Mouse (Mus musculus): ENCODE measurements at regions not wholly inside any gene's neighbourhood (a gene's known extent, or its start where the extent isn't known, plus 50 kb on each side); places are given as distances from the start of the nearest gene placed in this dataset.

DNA sequence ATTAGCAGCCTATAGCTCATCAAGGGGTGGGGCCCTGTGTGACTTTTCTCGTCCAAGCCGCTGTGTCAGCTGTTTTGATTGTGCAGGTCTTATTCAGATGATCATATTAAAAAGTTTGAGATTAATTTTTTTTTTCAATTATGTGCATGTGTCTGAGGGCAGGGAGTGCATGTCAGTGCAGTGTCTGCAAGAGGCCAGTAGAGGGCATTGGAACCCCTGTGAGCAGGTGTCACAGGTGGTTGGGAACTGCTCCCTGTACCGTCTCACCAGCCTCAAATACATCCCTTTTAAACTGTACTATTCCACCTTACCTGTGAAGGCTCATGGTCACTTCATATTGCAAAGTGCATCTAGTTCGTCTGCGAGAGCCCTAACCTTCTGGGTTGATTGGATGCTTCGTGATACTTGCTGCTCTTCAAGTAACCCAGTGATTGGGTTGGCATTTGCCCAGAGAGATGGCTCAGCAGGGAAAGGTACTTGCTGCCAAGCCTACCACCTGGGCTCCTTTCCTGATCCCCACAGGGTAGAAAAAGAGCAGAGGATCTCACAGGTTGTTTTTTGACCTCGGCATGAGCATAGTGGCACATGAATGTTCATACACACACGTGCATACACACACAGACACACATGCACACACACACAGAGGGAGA lies 178.3 kb upstream of the Fam19a5 start:
- 53% methylated on average over 8 of the region's 8 CpGs for WGBS
- H3K36me3 ChIP-seq (ENCODE audit: control insufficient read depth, insufficient read depth, low read length): no peaks in the 10 kb centered on the region
- no peak for DNase-seq
- H3K4me3 ChIP-seq (ENCODE audit: control insufficient read depth, insufficient read depth, low read length): no peak overlapping the region
- H3K27me3 ChIP-seq (ENCODE audit: control insufficient read depth, insufficient read depth, low read length): no peaks in the 10 kb centered on the region
- no peak overlapping the region for H3K27ac ChIP-seq (ENCODE audit: control insufficient read depth, insufficient read depth, low read length)
- no peak for TF ChIP-seq CTCF (IDR thresholded peaks at IDR 0.05; ENCODE audit: borderline replicate concordance, control insufficient read depth, extremely low read depth, insufficient read depth, low read length, poor library complexity)
- TF ChIP-seq POLR2A (IDR thresholded peaks at IDR 0.05; ENCODE audit: control insufficient read depth, extremely low read depth, insufficient read depth, low read length, poor library complexity): no peak
- H3K4me1 ChIP-seq (replicated peaks; ENCODE audit: control insufficient read depth, insufficient read depth, low read length): no peaks in the 10 kb centered on the region

DNA sequence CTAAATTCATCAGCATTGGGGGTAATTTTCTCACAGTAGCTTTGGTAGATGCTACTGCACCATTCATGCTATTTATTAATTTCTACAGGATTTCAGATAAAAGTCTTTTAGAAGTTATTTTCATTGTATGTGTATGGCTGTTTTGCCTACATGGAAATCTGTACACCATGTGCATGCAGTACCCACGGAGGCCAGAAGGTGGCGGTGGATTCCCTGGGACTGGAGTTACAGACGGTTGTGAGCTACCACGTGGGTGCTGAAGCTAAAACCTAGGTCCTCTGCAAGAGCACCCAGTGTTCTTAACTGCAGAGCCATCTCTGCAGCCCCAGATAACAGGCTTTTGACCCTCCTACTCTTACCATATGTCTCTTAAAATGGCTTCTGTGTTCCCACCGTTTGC lies 176.7 kb upstream of the Fam19a5 start:
- TF ChIP-seq CTCF (IDR thresholded peaks at IDR 0.05; ENCODE audit: borderline replicate concordance, control insufficient read depth, extremely low read depth, insufficient read depth, low read length, poor library complexity): no peak
- no peak for TF ChIP-seq POLR2A (IDR thresholded peaks at IDR 0.05; ENCODE audit: control insufficient read depth, extremely low read depth, insufficient read depth, low read length, poor library complexity)

DNA sequence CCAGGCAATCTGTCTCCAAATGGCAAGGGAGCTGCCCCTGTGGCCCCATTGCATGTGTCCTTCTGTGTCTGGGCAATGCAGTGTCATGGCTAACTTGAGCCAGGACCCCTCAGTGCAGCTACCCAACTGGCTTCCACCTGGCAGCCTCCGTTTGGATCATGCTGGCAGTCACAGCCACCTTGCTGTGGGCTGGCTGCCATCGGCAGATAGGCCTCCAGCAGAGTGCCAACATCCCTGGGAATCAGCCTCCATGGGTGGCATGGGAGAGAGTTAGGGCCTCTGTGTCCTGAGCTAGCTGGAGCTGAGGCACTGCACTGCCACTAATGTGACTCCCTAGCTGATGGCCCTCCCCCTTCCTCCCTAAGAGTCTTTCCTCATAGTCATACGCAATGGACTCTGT lies 174.7 kb upstream of the Fam19a5 start:
- DNase-seq: no peak
- no peak overlapping the region for H3K27ac ChIP-seq (ENCODE audit: control insufficient read depth, insufficient read depth, low read length)
- H3K36me3 ChIP-seq (ENCODE audit: control insufficient read depth, insufficient read depth, low read length): no peaks in the 10 kb centered on the region
- H3K27me3 ChIP-seq (ENCODE audit: control insufficient read depth, insufficient read depth, low read length): no peaks in the 10 kb centered on the region
- no peak for TF ChIP-seq CTCF (IDR thresholded peaks at IDR 0.05; ENCODE audit: borderline replicate concordance, control insufficient read depth, extremely low read depth, insufficient read depth, low read length, poor library complexity)
- TF ChIP-seq POLR2A (IDR thresholded peaks at IDR 0.05; ENCODE audit: control insufficient read depth, extremely low read depth, insufficient read depth, low read length, poor library complexity): no peak
- no peaks in the 10 kb centered on the region for H3K4me1 ChIP-seq (replicated peaks; ENCODE audit: control insufficient read depth, insufficient read depth, low read length)
- WGBS: 87% methylated on average over 3 of the region's 3 CpGs
- H3K4me3 ChIP-seq (ENCODE audit: control insufficient read depth, insufficient read depth, low read length): no peak overlapping the region

More for the DNA sequence above, 176.7 kb upstream of the Fam19a5 start:
- WGBS: 56% methylated on average over 5 of the region's 5 CpGs
- H3K36me3 ChIP-seq (ENCODE audit: control insufficient read depth, insufficient read depth, low read length): no peaks in the 10 kb centered on the region
- H3K4me1 ChIP-seq (replicated peaks; ENCODE audit: control insufficient read depth, insufficient read depth, low read length): no peaks in the 10 kb centered on the region
- no peak overlapping the region for H3K4me3 ChIP-seq (ENCODE audit: control insufficient read depth, insufficient read depth, low read length)
- H3K27me3 ChIP-seq (ENCODE audit: control insufficient read depth, insufficient read depth, low read length): no peaks in the 10 kb centered on the region
- no peak overlapping the region for H3K27ac ChIP-seq (ENCODE audit: control insufficient read depth, insufficient read depth, low read length)
- no peak for DNase-seq

DNA sequence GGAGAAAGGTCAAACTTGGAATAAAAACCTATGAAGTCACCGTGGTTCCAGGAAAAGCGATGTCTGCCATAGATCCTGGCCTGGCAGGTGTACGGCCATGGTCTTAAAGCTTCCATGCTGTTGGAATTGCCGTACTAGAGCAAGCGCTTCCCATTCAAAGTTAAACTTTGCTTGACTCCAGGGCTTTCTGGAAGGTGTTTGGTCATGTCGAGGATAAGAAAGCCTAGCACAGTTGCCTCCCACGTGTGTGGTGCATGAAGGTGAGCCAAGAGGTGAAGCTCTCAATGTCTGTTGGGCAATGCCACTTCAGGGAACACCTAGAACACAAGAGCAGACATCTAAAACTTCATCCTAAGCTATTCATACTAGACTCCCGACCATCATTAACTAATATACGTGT lies 174.3 kb upstream of the Fam19a5 start:
- Histone ChIP-seq H3K27me3 (ENCODE audit: control insufficient read depth, insufficient read depth, low read length) (no peaks in the 10 kb centered on the region), H3K4me1 (replicated peaks; ENCODE audit: control insufficient read depth, insufficient read depth, low read length) (no peaks in the 10 kb centered on the region), H3K27ac (ENCODE audit: control insufficient read depth, insufficient read depth, low read length) (no peak overlapping the region), H3K36me3 (ENCODE audit: control insufficient read depth, insufficient read depth, low read length) (no peaks in the 10 kb centered on the region), H3K4me3 (ENCODE audit: control insufficient read depth, insufficient read depth, low read length) (no peak overlapping the region)
- DNase-seq: no peak
- TF ChIP-seq CTCF (IDR thresholded peaks at IDR 0.05; ENCODE audit: borderline replicate concordance, control insufficient read depth, extremely low read depth, insufficient read depth, low read length, poor library complexity) (no peak), POLR2A (IDR thresholded peaks at IDR 0.05; ENCODE audit: control insufficient read depth, extremely low read depth, insufficient read depth, low read length, poor library complexity) (no peak)
- 89% methylated on average over 9 of the region's 9 CpGs for WGBS

DNA sequence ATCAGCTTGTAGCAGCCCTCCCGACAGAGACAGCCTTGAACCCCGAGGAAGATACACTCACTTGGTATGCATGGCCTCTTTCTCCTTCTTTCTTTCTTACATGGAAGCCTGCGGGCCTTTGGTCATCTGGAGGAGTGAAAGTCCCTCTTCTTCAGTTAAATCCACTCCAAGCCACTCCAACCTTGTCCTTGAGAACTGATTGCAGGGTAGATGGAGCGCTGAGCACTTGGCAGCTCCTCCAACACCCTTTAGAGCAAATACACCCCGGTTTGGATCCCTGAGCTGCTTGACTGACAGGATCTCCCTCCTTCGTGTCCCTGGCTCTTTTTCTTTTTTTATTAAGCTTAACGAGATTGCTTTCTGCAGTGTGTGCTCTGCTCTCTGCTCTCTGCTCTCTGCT lies 173.3 kb upstream of the Fam19a5 start:
- no peak for TF ChIP-seq CTCF (IDR thresholded peaks at IDR 0.05; ENCODE audit: borderline replicate concordance, control insufficient read depth, extremely low read depth, insufficient read depth, low read length, poor library complexity)
- no peak for TF ChIP-seq POLR2A (IDR thresholded peaks at IDR 0.05; ENCODE audit: control insufficient read depth, extremely low read depth, insufficient read depth, low read length, poor library complexity)
- Histone ChIP-seq H3K4me1 (replicated peaks; ENCODE audit: control insufficient read depth, insufficient read depth, low read length) (no peaks in the 10 kb centered on the region), H3K27me3 (ENCODE audit: control insufficient read depth, insufficient read depth, low read length) (no peaks in the 10 kb centered on the region), H3K27ac (ENCODE audit: control insufficient read depth, insufficient read depth, low read length) (no peak overlapping the region), H3K36me3 (ENCODE audit: control insufficient read depth, insufficient read depth, low read length) (no peaks in the 10 kb centered on the region), H3K4me3 (ENCODE audit: control insufficient read depth, insufficient read depth, low read length) (no peak overlapping the region)
- WGBS: 86% methylated on average over 7 of the region's 7 CpGs
- DNase-seq: no peak

DNA sequence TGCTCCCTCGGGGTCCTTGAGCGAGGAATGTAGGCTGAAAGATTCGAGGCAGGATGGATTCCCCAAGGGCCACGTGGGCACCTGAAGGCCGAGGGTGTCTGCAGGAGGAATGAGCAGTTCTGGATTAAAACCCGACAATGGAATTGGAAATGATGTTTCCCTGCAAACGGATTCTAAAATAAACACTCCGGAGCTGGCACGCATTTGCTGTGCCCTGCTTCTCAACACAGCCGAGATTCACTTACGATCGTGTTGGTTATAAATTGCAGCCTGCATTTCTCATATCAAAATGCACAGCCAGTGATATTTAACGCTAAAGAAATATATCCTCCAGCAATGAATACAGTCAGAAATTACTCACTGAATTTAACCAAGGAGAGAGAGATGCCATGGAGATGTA lies 169.4 kb upstream of the Fam19a5 start:
- Histone ChIP-seq H3K4me1 (replicated peaks; ENCODE audit: control insufficient read depth, insufficient read depth, low read length) (no peaks in the 10 kb centered on the region), H3K27ac (ENCODE audit: control insufficient read depth, insufficient read depth, low read length) (no peak overlapping the region), H3K27me3 (ENCODE audit: control insufficient read depth, insufficient read depth, low read length) (no peaks in the 10 kb centered on the region), H3K36me3 (ENCODE audit: control insufficient read depth, insufficient read depth, low read length) (no peaks in the 10 kb centered on the region), H3K4me3 (ENCODE audit: control insufficient read depth, insufficient read depth, low read length) (no peak overlapping the region)
- TF ChIP-seq POLR2A (IDR thresholded peaks at IDR 0.05; ENCODE audit: control insufficient read depth, extremely low read depth, insufficient read depth, low read length, poor library complexity) (no peak), CTCF (IDR thresholded peaks at IDR 0.05; ENCODE audit: borderline replicate concordance, control insufficient read depth, extremely low read depth, insufficient read depth, low read length, poor library complexity) (no peak)
- WGBS: 89% methylated on average over 13 of the region's 13 CpGs
- no peak for DNase-seq

Data from thymus, adult 2 months (tissue).